Mouse (Mus musculus): ENCODE data around the gene Rad9b.

GRCm38 (mm10) chr5:122303937-122304336, 50.1 kb downstream of the Rad9b start:
- TF ChIP-seq CTCF (IDR thresholded peaks at IDR 0.05; ENCODE audit: control insufficient read depth, insufficient read depth, low read length), result no peak
- TF ChIP-seq POLR2A (IDR thresholded peaks at IDR 0.05; ENCODE audit: borderline replicate concordance, control insufficient read depth, low read depth, low read length), result no peak

Data from bone marrow, adult 2 months (tissue).